Mouse (Mus musculus) CD4-positive, CD25-positive, alpha-beta regulatory T cell, adult 2 months (primary cell): ENCODE measurements around the gene Ccdc173.
A peak's percentile ranks its signal among the peaks of the same experiment; 100 is the strongest.

Experiments used
- DNase-seq: peaks from one replicate; pipeline ENCODE4 v3.0.0-alpha.2; 2012; ENCODE audit warnings: low read depth, low spot score

The Ccdc173 gene

GRCm38 (mm10) chr2:69790285-69790684 is 910 bp upstream of the Ccdc173 start:
- peak; percentile 92 for DNase-seq

GRCm38 (mm10) chr2:69788974-69789373 is 401 bp downstream of the Ccdc173 start:
- no peak for DNase-seq

GRCm38 (mm10) chr2:69778836-69779177 is 10.6 kb downstream of the Ccdc173 start:
- DNase-seq = peak; percentile 90

GRCm38 (mm10) chr2:69777985-69778835 is 11.2 kb downstream of the Ccdc173 start:
- peak; percentile 56 for DNase-seq

- no peak for DNase-seq
These were observed 16.0 kb downstream of the Ccdc173 start for GRCm38 (mm10) chr2:69773331-69773730.

- DNase-seq = no peak
These were observed 24.7 kb downstream of the Ccdc173 start for GRCm38 (mm10) chr2:69764716-69765115.

- no peak for DNase-seq
These were observed 26.0 kb downstream of the Ccdc173 start for GRCm38 (mm10) chr2:69763340-69763739.

GRCm38 (mm10) chr2:69760980-69761379 is 28.4 kb downstream of the Ccdc173 start:
- DNase-seq = no peak

- no peak for DNase-seq
These were observed 44.3 kb downstream of the Ccdc173 start for GRCm38 (mm10) chr2:69745091-69745490.

GRCm38 (mm10) chr2:69723519-69723825 is 65.9 kb downstream of the Ccdc173 start:
- DNase-seq = no peak

GRCm38 (mm10) chr2:69722650-69723518 is 66.5 kb downstream of the Ccdc173 start:
- peak; percentile 95 for DNase-seq

GRCm38 (mm10) chr2:69722273-69722649 is 67.1 kb downstream of the Ccdc173 start, which contains the start of gene Ppig:
Gene Ppig (plus strand): TSS chr2:69722545.
- DNase-seq = no peak

GRCm38 (mm10) chr2:69719121-69719520 is 70.3 kb downstream of the Ccdc173 start:
- no peak for DNase-seq

GRCm38 (mm10) chr2:69716483-69716882 is 72.9 kb downstream of the Ccdc173 start:
- no peak for DNase-seq

GRCm38 (mm10) chr2:69714126-69714525 is 75.2 kb downstream of the Ccdc173 start:
- DNase-seq = no peak

GRCm38 (mm10) chr2:69713626-69714014 is 75.8 kb downstream of the Ccdc173 start:
- DNase-seq = no peak

GRCm38 (mm10) chr2:69712981-69713625 is 76.3 kb downstream of the Ccdc173 start, which contains the start of gene Fastkd1:
Gene Fastkd1 (minus strand): TSS chr2:69713516.
- DNase-seq = peak; percentile 88

GRCm38 (mm10) chr2:69712171-69712570 is 77.2 kb downstream of the Ccdc173 start:
- peak; percentile 22 for DNase-seq
